Mouse (Mus musculus) limb, embryonic 12.5 days (tissue): ENCODE results near the gene Kif11. TPM values are rescaled to one million over a fixed set of nuclear protein-coding genes. Genes with fewer than 3 reads are reported as not detected.

Experiments used
- ATAC-seq: fragments of 200-750 bp; cut with Nextera tagmentation; 2 replicates; pipeline ENCODE4 v1.8.0; 2017; ENCODE audit warnings: low read depth, moderate TSS enrichment; ENCODE audit not compliant: insufficient number of reproducible peaks, insufficient read depth, low FRiP score, low TSS enrichment
- H3K27ac ChIP-seq: fragments of 300-500 bp; sonication (generic); 2 replicates; pipeline ENCODE4 v1.5.1; 2016; ENCODE audit warnings: mild to moderate bottlenecking, moderate library complexity
- H3K27me3 ChIP-seq: fragments of 300-500 bp; sonication (generic); 2 replicates; pipeline ENCODE4 v1.6.1; 2016; ENCODE audit warnings: mild to moderate bottlenecking, moderate library complexity
- H3K36me3 ChIP-seq: fragments of 300-500 bp; sonication (generic); 2 replicates; pipeline ENCODE4 v1.6.1; 2016; ENCODE audit warnings: mild to moderate bottlenecking, moderate library complexity
- H3K4me1 ChIP-seq: fragments of 300-500 bp; sonication (generic); replicated peaks from 2 replicates; pipeline ENCODE4 v1.6.1; 2016
- H3K4me2 ChIP-seq: fragments of 300-500 bp; sonication (generic); 2 replicates; pipeline ENCODE4 v1.6.1; 2016; ENCODE audit warnings: mild to moderate bottlenecking, moderate library complexity
- H3K4me3 ChIP-seq: fragments of 300-500 bp; sonication (generic); replicated peaks from 2 replicates; pipeline ENCODE4 v1.5.1; 2016; ENCODE audit warnings: mild to moderate bottlenecking
- H3K9ac ChIP-seq: fragments of 300-500 bp; sonication (generic); replicated peaks from 2 replicates; pipeline ENCODE4 v1.6.1; 2016; ENCODE audit warnings: mild to moderate bottlenecking, moderate library complexity
- H3K9me3 ChIP-seq: fragments of 300-500 bp; sonication (generic); 2 replicates; pipeline ENCODE4 v1.6.1; 2016; ENCODE audit warnings: mild to moderate bottlenecking, moderate library complexity
- WGBS: fragments of 180-500 bp; shearing (Covaris S2); methylation state at CpG from one replicate; pipeline ENCODE4 v1.1.7; 2016; 5-methylcytosine and 5-hydroxymethylcytosine counted together
- polyA plus RNA-seq: library from polyadenylated mRNA; unstranded; fragments of >200 nt; fragmentation: Nextera tagmentation; extraction: Ambion mirVana; gene quantifications from 2 replicates; pipeline ENCODE4 v1.2.1, GENCODE M21; 2016

The Kif11 gene
- polyA plus RNA-seq: 89.1 and 89.4 TPM in 2 replicates

DNA sequence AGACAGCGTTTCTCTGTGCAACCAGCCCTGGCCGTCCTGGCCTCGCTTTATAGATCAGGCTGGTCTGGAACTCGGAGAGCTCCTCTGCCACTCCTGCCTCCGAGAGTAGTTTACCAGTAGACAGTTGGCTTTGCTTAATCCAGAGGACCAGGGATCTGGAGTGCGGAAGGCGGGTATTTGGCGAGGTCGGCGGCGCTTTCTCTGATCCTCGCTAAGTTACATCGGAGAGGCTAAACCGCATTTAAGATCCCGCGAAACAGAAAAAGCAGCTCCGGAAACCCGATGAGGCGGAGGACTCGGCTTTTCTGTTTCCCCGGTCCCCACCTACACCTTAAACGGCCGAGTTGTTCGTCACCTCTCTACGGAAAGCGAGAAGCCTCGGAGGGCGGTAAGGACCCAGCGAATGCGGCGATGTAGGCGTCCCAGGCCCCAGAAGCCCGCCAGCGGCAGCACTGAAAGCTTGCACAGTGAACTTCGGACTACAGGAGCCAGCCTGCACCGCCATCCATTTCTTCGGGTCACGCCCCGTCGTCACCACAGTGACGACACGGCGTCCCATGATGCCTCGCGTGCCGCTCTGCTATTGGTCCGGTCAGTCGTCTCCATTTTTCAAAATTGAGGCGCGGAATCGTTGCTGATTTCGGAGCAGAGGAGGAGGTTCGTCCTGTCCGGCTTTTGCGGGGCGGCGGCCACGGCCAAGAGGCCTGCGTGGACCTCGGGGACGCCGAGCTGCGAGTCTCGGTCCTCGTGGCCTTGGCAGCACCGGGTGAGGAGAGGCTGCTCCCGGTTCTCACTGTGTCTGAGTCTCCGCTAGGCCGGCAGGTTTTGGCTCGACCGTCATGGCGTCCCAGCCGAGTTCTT lies at the start of gene Kif11:
Kif11 (plus strand) TSS at position 649 of the 861 bp plus-strand sequence.
- Histone ChIP-seq H3K27me3 (no peaks in the 10 kb centered on the region), H3K4me1 (peaks cover 23% of the 10 kb centered on the region), H3K4me3 (peak within 1 kb of the TSS; percentile 86), H3K9ac (peak within 1 kb of the TSS; percentile 81), H3K9me3 (no peaks in the 10 kb centered on the region), H3K27ac (peak within 1 kb of the TSS; percentile 96), H3K36me3 (no peaks in the 10 kb centered on the region), H3K4me2 (peak within 1 kb of the TSS; percentile 70)
- WGBS: under 1% methylated on average over 73 of the region's 73 CpGs
- peak; percentile 97 for ATAC-seq

- 87% methylated on average over 5 of the region's 5 CpGs for WGBS
- peaks cover 17% of the 10 kb centered on the region for H3K36me3 ChIP-seq
- no peak overlapping the region for H3K4me3 ChIP-seq
- H3K9ac ChIP-seq: no peak overlapping the region
- no peaks in the 10 kb centered on the region for H3K9me3 ChIP-seq
- no peak overlapping the region for H3K27ac ChIP-seq
- no peak for ATAC-seq
- H3K27me3 ChIP-seq: no peaks in the 10 kb centered on the region
- H3K4me1 ChIP-seq: no peaks in the 10 kb centered on the region
- no peak overlapping the region for H3K4me2 ChIP-seq
Observed at GRCm38 (mm10) chr19:37327216-37327615, 49.0 kb upstream of the Kif11 start.

- 87% methylated on average over 4 of the region's 4 CpGs for WGBS
- Histone ChIP-seq H3K36me3 (peaks cover 8% of the 10 kb centered on the region), H3K9me3 (no peaks in the 10 kb centered on the region), H3K27me3 (no peaks in the 10 kb centered on the region), H3K27ac (no peak overlapping the region), H3K4me2 (no peak overlapping the region), H3K4me1 (no peaks in the 10 kb centered on the region), H3K9ac (no peak overlapping the region), H3K4me3 (no peak overlapping the region)
- no peak for ATAC-seq
Observed at GRCm38 (mm10) chr19:37332726-37333125, 43.5 kb upstream of the Kif11 start.

DNA sequence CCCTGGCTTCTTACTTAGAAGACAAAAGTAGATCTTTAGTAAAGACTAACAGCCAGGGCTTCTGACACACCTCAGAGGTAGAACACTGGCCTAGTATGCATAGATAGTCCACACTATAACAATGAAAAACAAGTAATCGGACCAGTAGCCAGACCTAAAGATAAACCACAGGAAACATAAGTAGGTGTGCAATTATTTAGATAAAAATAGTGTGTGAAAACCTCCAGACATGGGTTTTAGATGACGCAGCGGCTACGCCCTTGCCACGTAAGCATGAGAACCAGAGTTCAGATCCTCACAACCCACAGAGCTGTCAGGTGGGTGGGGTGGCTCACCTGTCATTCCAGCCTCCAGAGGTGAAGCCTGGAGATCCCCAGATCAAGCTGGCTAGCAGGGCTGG lies 42.8 kb upstream of the Kif11 start:
- ATAC-seq: no peak
- Histone ChIP-seq H3K9me3 (no peaks in the 10 kb centered on the region), H3K9ac (no peak overlapping the region), H3K27ac (no peak overlapping the region), H3K4me2 (no peak overlapping the region), H3K4me3 (no peak overlapping the region), H3K4me1 (no peaks in the 10 kb centered on the region), H3K27me3 (no peaks in the 10 kb centered on the region), H3K36me3 (peaks cover 4% of the 10 kb centered on the region)
- WGBS: 96% methylated on average over 5 of the region's 5 CpGs

GRCm38 (mm10) chr19:37335392-37335791 lies 40.8 kb upstream of the Kif11 start:
- Histone ChIP-seq H3K9ac (no peak overlapping the region), H3K27me3 (no peaks in the 10 kb centered on the region), H3K27ac (no peak overlapping the region), H3K4me2 (no peak overlapping the region), H3K4me1 (no peaks in the 10 kb centered on the region), H3K4me3 (no peak overlapping the region), H3K36me3 (no peaks in the 10 kb centered on the region), H3K9me3 (no peaks in the 10 kb centered on the region)
- ATAC-seq: no peak
- 66% methylated on average over 1 of the region's 1 CpGs for WGBS

GRCm38 (mm10) chr19:37337752-37338151 lies 38.5 kb upstream of the Kif11 start, which contains the start of gene Ide:
Gene Ide (minus strand): TSS chr19:37337852.
- ATAC-seq: no peak
- no peaks in the 10 kb centered on the region for H3K9me3 ChIP-seq
- no peak within 1 kb of the TSS for H3K4me3 ChIP-seq
- no peaks in the 10 kb centered on the region for H3K36me3 ChIP-seq
- H3K9ac ChIP-seq: no peak within 1 kb of the TSS
- H3K4me1 ChIP-seq: no peaks in the 10 kb centered on the region
- 76% methylated on average over 4 of the region's 4 CpGs for WGBS
- H3K27ac ChIP-seq: no peak within 1 kb of the TSS
- H3K4me2 ChIP-seq: no peak within 1 kb of the TSS
- H3K27me3 ChIP-seq: no peaks in the 10 kb centered on the region

- Histone ChIP-seq H3K36me3 (no peaks in the 10 kb centered on the region), H3K4me3 (no peak overlapping the region), H3K9ac (no peak overlapping the region), H3K27me3 (no peaks in the 10 kb centered on the region), H3K4me1 (no peaks in the 10 kb centered on the region), H3K9me3 (no peaks in the 10 kb centered on the region), H3K4me2 (no peak overlapping the region), H3K27ac (no peak overlapping the region)
- no peak for ATAC-seq
- WGBS: 77% methylated on average over 5 of the region's 5 CpGs
Observed at GRCm38 (mm10) chr19:37340495-37340894, 35.7 kb upstream of the Kif11 start.

DNA sequence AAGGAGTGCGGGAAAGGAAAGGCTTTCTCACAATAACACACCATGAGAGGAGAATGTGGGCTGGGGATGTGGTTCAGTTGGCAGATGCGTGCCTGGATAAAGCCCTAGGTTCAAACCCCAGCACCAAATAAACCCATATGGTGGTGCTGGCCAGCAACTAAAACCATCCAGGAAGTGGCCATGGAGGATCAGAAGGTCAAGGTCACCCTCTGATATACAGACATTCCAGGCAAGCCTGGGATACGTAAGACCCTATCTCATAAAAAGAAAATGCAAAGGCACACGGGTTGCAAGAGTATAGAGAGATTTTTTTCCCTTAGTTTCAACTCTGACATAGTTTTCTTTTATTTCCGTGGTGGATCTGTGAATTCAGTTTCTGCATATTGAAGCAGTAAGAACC lies 35.3 kb upstream of the Kif11 start:
- 74% methylated on average over 5 of the region's 5 CpGs for WGBS
- H3K4me2 ChIP-seq: no peak overlapping the region
- H3K9me3 ChIP-seq: no peaks in the 10 kb centered on the region
- H3K27ac ChIP-seq: no peak overlapping the region
- H3K4me1 ChIP-seq: no peaks in the 10 kb centered on the region
- no peak overlapping the region for H3K4me3 ChIP-seq
- ATAC-seq: no peak
- no peaks in the 10 kb centered on the region for H3K27me3 ChIP-seq
- no peak overlapping the region for H3K9ac ChIP-seq
- no peaks in the 10 kb centered on the region for H3K36me3 ChIP-seq

- 80% methylated on average over 5 of the region's 5 CpGs for WGBS
- no peak overlapping the region for H3K27ac ChIP-seq
- no peaks in the 10 kb centered on the region for H3K4me1 ChIP-seq
- no peak overlapping the region for H3K4me2 ChIP-seq
- no peak overlapping the region for H3K9ac ChIP-seq
- no peaks in the 10 kb centered on the region for H3K36me3 ChIP-seq
- H3K27me3 ChIP-seq: no peaks in the 10 kb centered on the region
- no peak overlapping the region for H3K4me3 ChIP-seq
- H3K9me3 ChIP-seq: no peaks in the 10 kb centered on the region
- no peak for ATAC-seq
Observed at GRCm38 (mm10) chr19:37343899-37344298, 32.3 kb upstream of the Kif11 start.

DNA sequence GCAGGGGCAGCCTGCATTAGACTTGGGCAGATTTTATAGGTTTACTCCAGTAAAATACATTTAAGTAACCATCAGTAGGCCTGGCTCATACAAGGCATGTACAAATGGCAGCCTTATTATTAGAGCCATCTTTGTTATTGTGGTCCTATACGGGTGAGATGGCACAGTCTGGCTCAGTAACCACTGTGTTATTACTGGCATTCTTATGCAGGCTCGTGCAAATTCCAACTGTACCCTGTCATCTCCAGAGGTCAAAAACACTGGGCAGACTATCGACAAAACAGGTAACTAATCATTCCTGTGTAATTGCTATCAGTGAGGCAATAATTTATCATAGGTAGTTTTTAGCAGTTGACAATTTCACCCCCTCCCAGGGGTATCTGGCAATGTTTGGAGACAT lies 29.9 kb upstream of the Kif11 start:
- Histone ChIP-seq H3K27me3 (no peaks in the 10 kb centered on the region), H3K27ac (no peak overlapping the region), H3K4me2 (no peak overlapping the region), H3K9me3 (no peaks in the 10 kb centered on the region), H3K4me1 (no peaks in the 10 kb centered on the region), H3K36me3 (0 out of 2 replicates have a peak, but pooled peaks cover 6% of the 10 kb centered on the region), H3K4me3 (no peak overlapping the region), H3K9ac (no peak overlapping the region)
- ATAC-seq: no peak
- 73% methylated on average over 3 of the region's 3 CpGs for WGBS

DNA sequence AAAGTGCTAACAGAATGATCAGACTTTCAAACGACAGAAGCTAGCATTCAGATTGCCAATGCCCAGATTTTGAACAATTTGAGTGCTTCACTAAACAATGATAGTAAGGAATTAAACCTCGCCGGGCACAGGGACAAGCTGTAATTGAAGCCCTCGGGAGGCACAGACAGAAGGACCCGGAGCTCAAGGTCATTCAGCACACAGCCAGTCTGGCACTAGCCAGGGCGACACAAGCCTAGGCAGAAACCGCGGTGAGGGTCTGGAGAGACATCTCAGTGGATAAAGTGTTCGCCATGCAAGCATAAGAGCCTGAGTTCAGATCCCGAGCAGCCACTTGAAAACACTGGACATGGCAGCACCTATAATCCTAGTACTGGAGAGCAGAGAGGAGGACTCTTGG lies 27.9 kb upstream of the Kif11 start:
- H3K27ac ChIP-seq: no peak overlapping the region
- 89% methylated on average over 10 of the region's 10 CpGs for WGBS
- peaks cover 15% of the 10 kb centered on the region for H3K36me3 ChIP-seq
- ATAC-seq: no peak
- H3K4me1 ChIP-seq: no peaks in the 10 kb centered on the region
- H3K9ac ChIP-seq: no peak overlapping the region
- no peak overlapping the region for H3K4me3 ChIP-seq
- no peaks in the 10 kb centered on the region for H3K9me3 ChIP-seq
- H3K27me3 ChIP-seq: no peaks in the 10 kb centered on the region
- H3K4me2 ChIP-seq: no peak overlapping the region

GRCm38 (mm10) chr19:37348952-37349351 lies 27.3 kb upstream of the Kif11 start:
- no peak for ATAC-seq
- H3K4me3 ChIP-seq: no peak overlapping the region
- no peaks in the 10 kb centered on the region for H3K9me3 ChIP-seq
- H3K27me3 ChIP-seq: no peaks in the 10 kb centered on the region
- no peak overlapping the region for H3K9ac ChIP-seq
- H3K27ac ChIP-seq: no peak overlapping the region
- peaks cover 15% of the 10 kb centered on the region for H3K36me3 ChIP-seq
- H3K4me1 ChIP-seq: no peaks in the 10 kb centered on the region
- no peak overlapping the region for H3K4me2 ChIP-seq
